Mouse (Mus musculus) megakaryocyte, embryonic 14.5 days (primary cell): ENCODE measurements around the gene Cacna1b.

Experiments used
- FLI1 ChIP-seq: IDR thresholded peaks from 2 replicates; pipeline ENCODE4 v1.6.1; 2012; ENCODE audit warnings: low read length, inconsistent platforms, mixed read lengths
- GATA1 ChIP-seq: IDR thresholded peaks from 3 replicates; pipeline ENCODE4 v1.6.1; 2012; ENCODE audit warnings: mixed read lengths, low read length, inconsistent platforms, borderline replicate concordance

GRCm38 (mm10) chr2:24678110-24678509 is 84.8 kb downstream of the Cacna1b start:
- TF ChIP-seq GATA1 (no peak), FLI1 (no peak)
